Mouse (Mus musculus) stomach, embryonic 15.5 days (tissue): ENCODE data around the gene Zcchc2. TPM values are rescaled to one million over a fixed set of nuclear protein-coding genes. Genes with fewer than 3 reads are reported as not detected.
A peak's percentile ranks its signal among the peaks of the same experiment; 100 is the strongest.

Experiments
- ATAC-seq: fragments of 200-750 bp; cut with Nextera tagmentation; 2 replicates; pipeline ENCODE4 v1.8.0; 2017; ENCODE audit warnings: low read depth, moderate number of reproducible peaks, moderate TSS enrichment; ENCODE audit not compliant: insufficient read depth, low FRiP score
- H3K27ac ChIP-seq: fragments of 300-500 bp; sonication (generic); 2 replicates; pipeline ENCODE4 v1.5.1; 2015; ENCODE audit warnings: mild to moderate bottlenecking, inconsistent platforms
- H3K27me3 ChIP-seq: fragments of 300-500 bp; sonication (generic); replicated peaks from 2 replicates; pipeline ENCODE4 v1.6.1; 2015; ENCODE audit warnings: inconsistent platforms
- H3K36me3 ChIP-seq: fragments of 300-500 bp; sonication (generic); 2 replicates; pipeline ENCODE4 v1.6.1; 2015; ENCODE audit warnings: inconsistent platforms
- H3K4me1 ChIP-seq: fragments of 300-500 bp; sonication (generic); 2 replicates; pipeline ENCODE4 v1.6.1; 2015; ENCODE audit warnings: inconsistent platforms
- H3K4me2 ChIP-seq: fragments of 300-500 bp; sonication (generic); 2 replicates; pipeline ENCODE4 v1.6.1; 2015; ENCODE audit warnings: mild to moderate bottlenecking, inconsistent platforms
- H3K4me3 ChIP-seq: fragments of 300-500 bp; sonication (generic); replicated peaks from 2 replicates; pipeline ENCODE4 v1.5.1; 2015; ENCODE audit warnings: inconsistent platforms
- H3K9ac ChIP-seq: fragments of 300-500 bp; sonication (generic); 2 replicates; pipeline ENCODE4 v1.6.1; 2015; ENCODE audit warnings: inconsistent platforms
- H3K9me3 ChIP-seq: fragments of 300-500 bp; sonication (generic); 2 replicates; pipeline ENCODE4 v1.6.1; 2016; ENCODE audit warnings: inconsistent platforms
- WGBS: fragments of 180-500 bp; shearing (Covaris S2); methylation state at CpG from one replicate; pipeline ENCODE4 v1.1.7; 2015; 5-methylcytosine and 5-hydroxymethylcytosine counted together
- polyA plus RNA-seq: library from polyadenylated mRNA; unstranded; fragments of >200 nt; fragmentation: Nextera tagmentation; extraction: Ambion mirVana; gene quantifications from 2 replicates; pipeline ENCODE4 v1.2.1, GENCODE M21; 2015

Gene Zcchc2
- polyA plus RNA-seq, 1 experiment from 2014 or later: 2.5 TPM

GRCm38 (mm10) chr1:106065679-106066078 lies 75.5 kb downstream of the Zcchc2 start:
- Histone ChIP-seq H3K4me3 (no peak overlapping the region), H3K4me2 (no peak overlapping the region), H3K27ac (no peak overlapping the region), H3K9me3 (no peaks in the 10 kb centered on the region), H3K36me3 (no peaks in the 10 kb centered on the region), H3K4me1 (no peaks in the 10 kb centered on the region), H3K9ac (no peak overlapping the region), H3K27me3 (no peaks in the 10 kb centered on the region)
- peak; percentile 56; the same call in 1 of the 2 replicates for ATAC-seq
- WGBS: 25% methylated on average over 7 of the region's 7 CpGs

DNA sequence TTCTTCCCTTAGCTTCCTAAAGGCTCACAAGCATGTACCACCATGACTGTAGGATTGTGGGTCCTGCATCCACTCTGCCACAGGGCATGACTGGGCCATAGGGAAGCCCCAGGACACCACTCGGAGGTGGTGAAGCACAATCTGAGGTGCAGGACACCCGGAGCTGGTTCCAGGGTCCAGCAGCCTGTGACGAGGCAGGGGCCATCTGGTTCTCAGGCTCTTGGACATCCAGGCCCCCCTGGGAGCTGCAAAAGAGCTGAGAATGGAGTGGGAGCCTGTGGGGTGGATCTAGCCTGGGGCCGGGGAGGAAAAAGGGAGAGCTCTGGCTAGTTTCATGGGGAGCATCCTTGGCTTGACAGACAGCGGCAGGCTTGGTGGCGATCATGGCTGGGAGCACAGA lies 77.1 kb downstream of the Zcchc2 start:
- Histone ChIP-seq H3K4me3 (no peak overlapping the region), H3K27ac (no peak overlapping the region), H3K4me1 (0 out of 2 replicates have a peak, but pooled peaks cover 6% of the 10 kb centered on the region), H3K36me3 (no peaks in the 10 kb centered on the region), H3K9me3 (no peaks in the 10 kb centered on the region), H3K4me2 (no peak overlapping the region), H3K27me3 (no peaks in the 10 kb centered on the region), H3K9ac (no peak overlapping the region)
- no peak for ATAC-seq
- 81% methylated on average over 6 of the region's 6 CpGs for WGBS

DNA sequence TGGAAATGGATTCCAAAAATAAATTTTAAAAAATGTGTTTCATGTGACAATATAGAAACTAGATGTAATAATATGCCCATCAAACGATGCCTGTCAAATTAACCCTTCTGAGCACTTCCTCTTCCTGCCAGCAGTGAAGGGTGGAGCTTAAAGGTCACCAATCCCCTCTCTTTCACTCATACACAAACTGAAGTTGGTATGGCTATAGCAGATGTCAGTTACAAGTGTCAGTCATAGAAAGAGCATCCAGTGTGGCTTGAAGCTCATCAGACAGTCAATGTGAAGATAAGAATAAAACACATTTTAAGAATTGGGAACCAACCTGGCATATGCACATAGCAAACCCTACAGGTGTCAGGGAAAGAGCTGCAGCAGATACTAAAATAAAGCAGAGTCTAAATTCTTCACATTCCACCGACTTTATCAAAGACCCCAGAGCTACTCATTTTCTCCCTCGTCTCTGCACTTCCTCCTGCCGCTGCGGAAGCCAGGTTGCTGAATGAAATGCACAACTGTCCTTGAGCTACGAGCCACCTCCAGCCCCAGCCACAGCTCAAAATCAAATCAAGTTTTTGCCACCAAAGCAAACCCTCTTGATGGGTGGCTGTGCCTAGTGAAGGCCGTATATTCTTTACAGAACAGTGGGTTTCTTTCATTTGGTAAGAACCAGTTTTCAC lies 79.8 kb downstream of the Zcchc2 start:
- 53% methylated on average over 7 of the region's 7 CpGs for WGBS
- H3K27ac ChIP-seq: no peak overlapping the region
- no peaks in the 10 kb centered on the region for H3K9me3 ChIP-seq
- H3K4me1 ChIP-seq: 0 out of 2 replicates have a peak, but pooled peaks cover 6% of the 10 kb centered on the region
- no peaks in the 10 kb centered on the region for H3K27me3 ChIP-seq
- no peak overlapping the region for H3K4me2 ChIP-seq
- H3K9ac ChIP-seq: no peak overlapping the region
- no peak overlapping the region for H3K4me3 ChIP-seq
- no peaks in the 10 kb centered on the region for H3K36me3 ChIP-seq
- ATAC-seq: no peak

DNA sequence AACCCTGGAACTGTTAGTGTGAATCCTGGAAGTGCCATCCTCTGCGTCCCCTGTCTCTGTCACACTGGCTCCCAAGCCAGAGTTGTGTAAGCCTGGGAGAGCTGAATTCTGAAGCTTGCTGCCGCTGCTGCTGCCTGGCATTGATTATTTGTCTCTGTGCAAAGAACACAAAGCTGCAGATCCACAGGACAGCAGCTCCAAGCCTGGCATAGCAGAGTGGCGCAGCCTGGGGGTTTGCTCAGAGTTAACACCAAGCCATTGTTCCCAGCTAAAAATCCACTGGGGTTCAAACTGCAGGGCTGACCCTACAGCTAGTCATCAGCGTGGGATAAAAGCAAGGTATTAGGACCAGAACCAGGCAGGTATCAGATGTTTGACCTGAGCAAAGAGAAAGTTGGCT lies 80.6 kb downstream of the Zcchc2 start:
- no peak overlapping the region for H3K4me2 ChIP-seq
- no peaks in the 10 kb centered on the region for H3K36me3 ChIP-seq
- 0 out of 2 replicates have a peak, but pooled peaks cover 6% of the 10 kb centered on the region for H3K4me1 ChIP-seq
- ATAC-seq: no peak
- no peak overlapping the region for H3K27ac ChIP-seq
- H3K9ac ChIP-seq: no peak overlapping the region
- H3K4me3 ChIP-seq: no peak overlapping the region
- H3K27me3 ChIP-seq: no peaks in the 10 kb centered on the region
- WGBS: 60% methylated on average over 4 of the region's 4 CpGs
- H3K9me3 ChIP-seq: no peaks in the 10 kb centered on the region

- H3K9me3 ChIP-seq: no peaks in the 10 kb centered on the region
- no peak overlapping the region for H3K9ac ChIP-seq
- no peaks in the 10 kb centered on the region for H3K36me3 ChIP-seq
- H3K27me3 ChIP-seq: no peaks in the 10 kb centered on the region
- WGBS: 15% methylated on average over 9 of the region's 9 CpGs
- no peak overlapping the region for H3K4me3 ChIP-seq
- ATAC-seq: no peak; the same call in 1 of the 2 replicates
- no peak overlapping the region for H3K27ac ChIP-seq
- H3K4me1 ChIP-seq: 0 out of 2 replicates have a peak, but pooled peaks cover 6% of the 10 kb centered on the region
- H3K4me2 ChIP-seq: peak overlapping the region; percentile 16; the same call in 1 of the 2 replicates
Measured at GRCm38 (mm10) chr1:106071237-106072070, 81.2 kb downstream of the Zcchc2 start.

- H3K9ac ChIP-seq: no peak overlapping the region
- no peaks in the 10 kb centered on the region for H3K9me3 ChIP-seq
- H3K4me2 ChIP-seq: peak overlapping the region; percentile 16; the same call in 1 of the 2 replicates
- ATAC-seq: peak; percentile 39; the same call in 1 of the 2 replicates
- H3K4me1 ChIP-seq: 0 out of 2 replicates have a peak, but pooled peaks cover 6% of the 10 kb centered on the region
- no peak overlapping the region for H3K4me3 ChIP-seq
- no peaks in the 10 kb centered on the region for H3K36me3 ChIP-seq
- no peaks in the 10 kb centered on the region for H3K27me3 ChIP-seq
- 6% methylated on average over 10 of the region's 10 CpGs for whole genome bisulfite sequencing
- no peak overlapping the region for H3K27ac ChIP-seq
Measured at GRCm38 (mm10) chr1:106072071-106072440, 81.8 kb downstream of the Zcchc2 start.

DNA sequence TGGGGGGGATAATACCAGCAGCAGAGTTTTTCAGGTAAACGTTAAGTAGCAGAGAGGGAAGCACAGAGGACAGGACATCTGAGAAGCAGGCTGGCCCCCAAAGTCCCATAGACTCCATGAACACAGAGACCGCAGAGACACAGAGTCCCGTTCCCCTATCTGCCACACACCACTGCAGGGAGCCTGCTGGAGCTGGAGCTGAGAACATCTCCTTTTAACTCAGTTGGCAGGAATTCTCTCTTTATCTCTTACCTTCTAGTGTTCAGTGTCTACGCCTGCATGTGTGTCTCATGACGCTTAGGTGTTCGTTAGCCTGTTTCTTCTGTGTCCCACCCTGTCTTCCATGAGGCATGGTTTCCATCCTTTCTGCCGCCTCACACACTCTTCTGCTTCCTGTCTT lies 83.0 kb downstream of the Zcchc2 start:
- H3K9me3 ChIP-seq: no peaks in the 10 kb centered on the region
- no peak overlapping the region for H3K27ac ChIP-seq
- no peaks in the 10 kb centered on the region for H3K27me3 ChIP-seq
- WGBS: 87% methylated on average over 7 of the region's 7 CpGs
- H3K9ac ChIP-seq: no peak overlapping the region
- H3K4me3 ChIP-seq: no peak overlapping the region
- H3K4me1 ChIP-seq: 0 out of 2 replicates have a peak, but pooled peaks cover 6% of the 10 kb centered on the region
- no peaks in the 10 kb centered on the region for H3K36me3 ChIP-seq
- ATAC-seq: no peak
- H3K4me2 ChIP-seq: no peak overlapping the region

GRCm38 (mm10) chr1:106074141-106074540 lies 83.9 kb downstream of the Zcchc2 start:
- ATAC-seq: no peak
- no peaks in the 10 kb centered on the region for H3K9me3 ChIP-seq
- H3K36me3 ChIP-seq: no peaks in the 10 kb centered on the region
- no peak overlapping the region for H3K4me2 ChIP-seq
- no peak overlapping the region for H3K9ac ChIP-seq
- H3K27ac ChIP-seq: no peak overlapping the region
- H3K4me1 ChIP-seq: 0 out of 2 replicates have a peak, but pooled peaks cover 6% of the 10 kb centered on the region
- H3K27me3 ChIP-seq: no peaks in the 10 kb centered on the region
- WGBS: 72% methylated on average over 7 of the region's 7 CpGs
- H3K4me3 ChIP-seq: no peak overlapping the region

- no peak for ATAC-seq
- H3K36me3 ChIP-seq: no peaks in the 10 kb centered on the region
- H3K9ac ChIP-seq: no peak overlapping the region
- no peak overlapping the region for H3K27ac ChIP-seq
- H3K27me3 ChIP-seq: no peaks in the 10 kb centered on the region
- H3K4me3 ChIP-seq: no peak overlapping the region
- no peak overlapping the region for H3K4me2 ChIP-seq
- 88% methylated on average over 5 of the region's 5 CpGs for WGBS
- no peaks in the 10 kb centered on the region for H3K9me3 ChIP-seq
- 0 out of 2 replicates have a peak, but pooled peaks cover 6% of the 10 kb centered on the region for H3K4me1 ChIP-seq
Measured at GRCm38 (mm10) chr1:106074656-106075055, 84.5 kb downstream of the Zcchc2 start.

GRCm38 (mm10) chr1:106076641-106077040 lies 86.4 kb downstream of the Zcchc2 start:
- no peaks in the 10 kb centered on the region for H3K36me3 ChIP-seq
- H3K9ac ChIP-seq: no peak overlapping the region
- no peak overlapping the region for H3K27ac ChIP-seq
- 0 out of 2 replicates have a peak, but pooled peaks cover 5% of the 10 kb centered on the region for H3K4me1 ChIP-seq
- WGBS: 83% methylated on average over 3 of the region's 3 CpGs
- H3K4me3 ChIP-seq: no peak overlapping the region
- no peak overlapping the region for H3K4me2 ChIP-seq
- ATAC-seq: no peak
- H3K27me3 ChIP-seq: no peaks in the 10 kb centered on the region
- H3K9me3 ChIP-seq: no peaks in the 10 kb centered on the region

DNA sequence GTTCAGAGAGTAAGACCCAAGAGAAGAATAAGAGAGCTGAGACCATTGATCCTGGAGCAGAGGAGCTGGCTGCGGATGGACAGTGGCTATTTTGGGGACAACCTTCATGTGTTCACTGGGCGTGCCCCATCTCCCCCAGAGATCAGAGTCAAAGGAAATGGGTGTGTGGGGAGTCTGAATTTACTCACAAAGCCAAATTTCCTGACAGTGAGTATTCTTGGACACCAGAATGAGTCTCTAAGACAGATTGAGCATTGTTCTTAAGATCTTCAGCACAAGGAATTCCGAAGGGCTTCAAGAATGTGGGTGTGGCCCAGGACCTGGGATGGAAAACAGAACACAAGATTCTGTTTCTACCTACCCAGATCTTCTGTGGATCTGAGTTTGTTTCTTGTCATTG lies 87.0 kb downstream of the Zcchc2 start:
- Histone ChIP-seq H3K36me3 (no peaks in the 10 kb centered on the region), H3K4me2 (no peak overlapping the region), H3K4me3 (no peak overlapping the region), H3K27me3 (no peaks in the 10 kb centered on the region), H3K9ac (no peak overlapping the region), H3K9me3 (no peaks in the 10 kb centered on the region), H3K4me1 (no peaks in the 10 kb centered on the region), H3K27ac (no peak overlapping the region)
- no peak for ATAC-seq
- 70% methylated on average over 3 of the region's 3 CpGs for WGBS
